Mouse (Mus musculus): ENCODE measurements around the gene Lin7a.

DNA sequence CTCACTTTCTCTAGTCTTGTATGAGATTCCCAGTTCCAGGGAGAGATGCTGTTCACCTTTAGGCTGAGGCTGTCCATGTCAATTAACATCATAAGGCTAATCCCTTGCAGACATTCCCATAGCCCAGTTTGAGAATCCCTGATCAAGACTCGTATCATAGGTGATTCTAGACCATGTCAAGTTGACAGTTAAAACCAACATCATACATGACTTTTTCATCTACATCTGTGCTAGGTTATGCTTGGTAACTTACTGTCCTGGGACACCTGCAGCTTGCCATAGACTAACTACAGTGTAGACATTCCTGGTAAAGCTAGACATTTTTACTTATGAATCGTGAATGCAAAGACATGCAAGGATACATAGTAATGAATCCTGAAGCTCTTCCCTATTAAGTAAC, 27.3 kb upstream of the Lin7a start:
- TF ChIP-seq POLR2A (IDR thresholded peaks at IDR 0.05; ENCODE audit: insufficient read length, low read depth): no peak
- no peak for TF ChIP-seq MYOD1 (IDR thresholded peaks at IDR 0.05; ENCODE audit: control insufficient read depth in 1 of 3, insufficient read length in 2 of 3, low read depth in 2 of 3)
- TF ChIP-seq USF1 (IDR thresholded peaks at IDR 0.05; ENCODE audit: low read depth): no peak

Measured in myocyte (in vitro differentiated cells).